Mouse (Mus musculus): ENCODE data around the gene Dao.

The Dao gene

GRCm38 (mm10) chr5:113983541-113983940, 20.0 kb upstream of the Dao start:
- DNase-seq (ENCODE audit: low spot score in 2 of 2) = no peak

- no peak for DNase-seq (ENCODE audit: low spot score in 2 of 2)
These were observed 19.3 kb upstream of the Dao start for GRCm38 (mm10) chr5:113984025-113984740.

GRCm38 (mm10) chr5:113985737-113986136, 17.8 kb upstream of the Dao start:
- no peak for DNase-seq (ENCODE audit: low spot score in 2 of 2)

GRCm38 (mm10) chr5:113986182-113986961, 17.1 kb upstream of the Dao start:
- DNase-seq (ENCODE audit: low spot score in 2 of 2) = no peak

- no peak for DNase-seq (ENCODE audit: low spot score in 2 of 2)
These were observed 14.0 kb upstream of the Dao start for GRCm38 (mm10) chr5:113989437-113990024.

GRCm38 (mm10) chr5:113990593-113990992, 12.9 kb upstream of the Dao start:
- DNase-seq (ENCODE audit: low spot score in 2 of 2) = no peak

GRCm38 (mm10) chr5:113991141-113991540, 12.4 kb upstream of the Dao start:
- DNase-seq (ENCODE audit: low spot score in 2 of 2) = no peak

- DNase-seq (ENCODE audit: low spot score in 2 of 2) = no peak
These were observed 11.1 kb upstream of the Dao start for GRCm38 (mm10) chr5:113992339-113992831.

- peak in 1 of 2 experiments; percentile 21 for DNase-seq (ENCODE audit: low spot score in 2 of 2)
These were observed 10.4 kb upstream of the Dao start for GRCm38 (mm10) chr5:113993031-113993486.

- DNase-seq (ENCODE audit: low spot score in 2 of 2) = peak; percentile 30 to 80
These were observed 9.7 kb upstream of the Dao start, which contains the start of gene Ssh1 for GRCm38 (mm10) chr5:113993487-113994465. Gene Ssh1 (minus strand): TSS chr5:113993894.

GRCm38 (mm10) chr5:113996458-113996857, 7.0 kb upstream of the Dao start:
- DNase-seq (ENCODE audit: low spot score in 2 of 2) = no peak

GRCm38 (mm10) chr5:113999382-113999781, 4.1 kb upstream of the Dao start:
- DNase-seq (ENCODE audit: low spot score in 2 of 2) = no peak

- DNase-seq (ENCODE audit: low spot score in 2 of 2) = no peak
These were observed 1.1 kb downstream of the Dao start for GRCm38 (mm10) chr5:114004573-114004972.

- no peak for DNase-seq (ENCODE audit: low spot score in 2 of 2)
These were observed 1.6 kb downstream of the Dao start for GRCm38 (mm10) chr5:114005100-114005499.

- no peak for DNase-seq (ENCODE audit: low spot score in 2 of 2)
These were observed 3.5 kb downstream of the Dao start for GRCm38 (mm10) chr5:114006974-114007373.

- no peak for DNase-seq (ENCODE audit: low spot score in 2 of 2)
These were observed 4.4 kb downstream of the Dao start for GRCm38 (mm10) chr5:114007753-114008453.

GRCm38 (mm10) chr5:114009049-114009448, 5.5 kb downstream of the Dao start:
- DNase-seq (ENCODE audit: low spot score in 2 of 2) = no peak

GRCm38 (mm10) chr5:114015121-114015520, 11.6 kb downstream of the Dao start:
- no peak for DNase-seq (ENCODE audit: low spot score in 2 of 2)

GRCm38 (mm10) chr5:114024390-114024789, 20.9 kb downstream of the Dao start:
- no peak for DNase-seq (ENCODE audit: low spot score in 2 of 2)

GRCm38 (mm10) chr5:114024885-114025284, 21.4 kb downstream of the Dao start:
- DNase-seq (ENCODE audit: low spot score in 2 of 2) = no peak
